Mouse (Mus musculus): ENCODE results near the gene Cables2.

- no peak for TF ChIP-seq POLR2A (IDR thresholded peaks at IDR 0.05; ENCODE audit: borderline replicate concordance, low read depth, low read length)
- no peak for TF ChIP-seq CTCF (IDR thresholded peaks at IDR 0.05; ENCODE audit: low read depth, low read length)
These were observed 36.4 kb downstream of the Cables2 start for GRCm38 (mm10) chr2:180236930-180237329.
